43 mouse cellular contexts compared by ENCODE assay signal in genomic region chr3:107225820-107226219, GRCm38 (mm10). TPM values are rescaled to one million over a fixed set of nuclear protein-coding genes. Genes with fewer than 3 reads are reported as not detected.
"Had no signal": no experiment of that assay in that cellular context is flagged by ENCODE, and none has a peak within 500 bp of the region (broad histone marks: within the 10 kb centered on the region; RNA-seq: fewer than 3 reads in every experiment).

No protein-coding gene starts in this region.

- H3K27ac ChIP-seq: hindbrain, embryonic 13.5 days; hindbrain, embryonic 15.5 days; hindbrain, postnatal 0 days; kidney, embryonic 15.5 days; kidney, postnatal 0 days; limb, embryonic 13.5 days; limb, embryonic 15.5 days; liver, embryonic 12.5 days; liver, embryonic 14.5 days had no signal

- ATAC-seq: hindbrain, postnatal 0 days; intestine, embryonic 16.5 days; liver, embryonic 12.5 days had no signal

- H3K9me3 ChIP-seq: hindbrain, embryonic 13.5 days; hindbrain, embryonic 15.5 days; kidney, embryonic 15.5 days; limb, embryonic 13.5 days; limb, embryonic 15.5 days had no signal

- H3K36me3 ChIP-seq: hindbrain, embryonic 13.5 days; hindbrain, embryonic 15.5 days; kidney, embryonic 15.5 days; limb, embryonic 13.5 days; limb, embryonic 15.5 days; liver, embryonic 12.5 days had no signal

- H3K4me2 ChIP-seq: heart, embryonic 11.5 days; hindbrain, embryonic 13.5 days; hindbrain, embryonic 15.5 days; kidney, embryonic 15.5 days; limb, embryonic 13.5 days; limb, embryonic 15.5 days; liver, embryonic 12.5 days had no signal

- H3K4me3 ChIP-seq: hindbrain, embryonic 13.5 days; hindbrain, embryonic 15.5 days; kidney, embryonic 15.5 days; limb, embryonic 13.5 days; limb, embryonic 15.5 days; liver, embryonic 12.5 days had no signal

- DNase-seq: gastrocnemius, postnatal 10 days; gastrocnemius, postnatal 36 days; kidney, adult 11 months; kidney, adult 2 months; kidney, adult 9 months; kidney, postnatal 14 days; kidney, postnatal 36 days; layer of hippocampus, adult 9-11 months; layer of hippocampus, postnatal 36 days; left cerebral cortex, postnatal 4 days; lung, adult 18-20 months had no signal

- H3K4me1 ChIP-seq: hindbrain, embryonic 13.5 days; hindbrain, embryonic 15.5 days had no signal

- H3K27me3 ChIP-seq: hindbrain, embryonic 13.5 days; hindbrain, embryonic 15.5 days; kidney, embryonic 15.5 days; limb, embryonic 13.5 days; limb, embryonic 15.5 days had no signal

- H3K9ac ChIP-seq: hindbrain, embryonic 13.5 days; hindbrain, embryonic 15.5 days; kidney, embryonic 15.5 days; limb, embryonic 13.5 days; limb, embryonic 15.5 days; liver, embryonic 12.5 days; liver, embryonic 14.5 days had no signal

RNA-seq across cellular contexts. Expression of gene Cym, which starts 4.3 kb away (rescaled TPM):
- total RNA-seq: gastrocnemius, adult 18-20 months; gastrocnemius, postnatal 36 days; heart, adult 18-20 months; hematopoietic stem cell, adult 5-6 weeks; layer of hippocampus, adult 18-20 months; layer of hippocampus, postnatal 14 days; left cerebral cortex, adult 18-20 months; left cerebral cortex, postnatal 25 days; left cerebral cortex, postnatal 4 days had no signal
- polyA plus RNA-seq: hindbrain, embryonic 11.5 days; hindbrain, postnatal 0 days; limb, embryonic 11.5 days; limb, embryonic 13.5 days; liver, adult 2 months; liver, embryonic 12.5 days had no signal

RNA-seq across cellular contexts. Expression of gene A630076J17Rik, which starts 4.6 kb away (rescaled TPM):
- total RNA-seq: gastrocnemius, adult 18-20 months; gastrocnemius, postnatal 10 days; gastrocnemius, postnatal 36 days; heart, adult 18-20 months; heart, postnatal 25 days; hematopoietic stem cell, adult 5-6 weeks; hindbrain, postnatal 0 days; layer of hippocampus, adult 18-20 months; layer of hippocampus, adult 8-10 months; layer of hippocampus, postnatal 14 days; layer of hippocampus, postnatal 36 days; left cerebral cortex, adult 18-20 months; left cerebral cortex, adult 8-10 months; left cerebral cortex, postnatal 10 days; left cerebral cortex, postnatal 25 days; left cerebral cortex, postnatal 4 days; liver, adult 2 months had no signal
- polyA plus RNA-seq: frontal cortex, adult 2 months; heart, embryonic 11.5 days; hindbrain, embryonic 11.5 days; hindbrain, embryonic 13.5 days; hindbrain, postnatal 0 days; intestine, embryonic 14.5 days; intestine, embryonic 16.5 days; kidney, adult 2 months; kidney, embryonic 15.5 days; kidney, postnatal 0 days; large intestine, adult 2 months; limb, embryonic 11.5 days; limb, embryonic 13.5 days; limb, embryonic 15.5 days; liver, adult 2 months; liver, embryonic 12.5 days; liver, embryonic 14.5 days; liver, embryonic 16.5 days had no signal

RNA-seq across cellular contexts. Expression of gene Prok1, which starts 13.7 kb away (rescaled TPM):
- total RNA-seq: gastrocnemius, adult 18-20 months; gastrocnemius, postnatal 36 days; heart, postnatal 25 days; hematopoietic stem cell, adult 5-6 weeks; layer of hippocampus, postnatal 14 days; layer of hippocampus, postnatal 36 days; left cerebral cortex, postnatal 10 days; left cerebral cortex, postnatal 4 days had no signal
- polyA plus RNA-seq: heart, embryonic 11.5 days; heart, embryonic 14.5 days; heart, embryonic 16.5 days; hindbrain, embryonic 11.5 days; hindbrain, embryonic 15.5 days; intestine, embryonic 14.5 days; kidney, embryonic 15.5 days; limb, embryonic 11.5 days; liver, embryonic 12.5 days had no signal

RNA-seq across cellular contexts. Expression of gene Kcna10, which starts 43.0 kb away (rescaled TPM):
- total RNA-seq: gastrocnemius, adult 18-20 months; gastrocnemius, postnatal 36 days; heart, adult 18-20 months; heart, postnatal 25 days; hematopoietic stem cell, adult 5-6 weeks; hindbrain, postnatal 0 days; layer of hippocampus, adult 18-20 months; layer of hippocampus, adult 8-10 months; layer of hippocampus, postnatal 14 days; layer of hippocampus, postnatal 36 days; left cerebral cortex, adult 18-20 months; left cerebral cortex, postnatal 10 days; left cerebral cortex, postnatal 25 days; liver, adult 2 months had no signal
- polyA plus RNA-seq: gonadal fat pad, adult 2 months; heart, embryonic 11.5 days; heart, embryonic 14.5 days; heart, embryonic 16.5 days; hindbrain, embryonic 11.5 days; hindbrain, embryonic 13.5 days; hindbrain, embryonic 15.5 days; hindbrain, postnatal 0 days; intestine, embryonic 14.5 days; intestine, embryonic 16.5 days; kidney, adult 2 months; kidney, embryonic 15.5 days; kidney, postnatal 0 days; large intestine, adult 2 months; limb, embryonic 11.5 days; limb, embryonic 13.5 days; liver, adult 2 months; liver, embryonic 12.5 days; liver, embryonic 14.5 days; liver, embryonic 16.5 days had no signal
